Mouse (Mus musculus) kidney, adult 11 months (tissue): ENCODE measurements around the gene Rapgef2.
"Not testable (repeated sequence)": the region's sequence is repeated elsewhere in the genome, so short reads cannot be mapped to it uniquely, and the experiment has no call there.

ENCODE experiments used
- DNase-seq: peaks from one replicate; pipeline ENCODE4 v3.0.0; 2022

Gene Rapgef2

GRCm38 (mm10) chr3:79196708-79197437, 89.4 kb downstream of the Rapgef2 start:
- DNase-seq, result no peak

- no peak for DNase-seq
Observed at GRCm38 (mm10) chr3:79195280-79195679, 91.0 kb downstream of the Rapgef2 start.

- no peak for DNase-seq
Observed at GRCm38 (mm10) chr3:79194111-79194793, 92.1 kb downstream of the Rapgef2 start.

GRCm38 (mm10) chr3:79193001-79193400, 93.3 kb downstream of the Rapgef2 start:
- DNase-seq, result no peak

- no peak for DNase-seq
Observed at GRCm38 (mm10) chr3:79191981-79192380, 94.3 kb downstream of the Rapgef2 start.

- no peak for DNase-seq
Observed at GRCm38 (mm10) chr3:79191471-79191870, 94.8 kb downstream of the Rapgef2 start.

GRCm38 (mm10) chr3:79190377-79190776, 95.9 kb downstream of the Rapgef2 start:
- DNase-seq, result no peak

GRCm38 (mm10) chr3:79187912-79188311, 98.4 kb downstream of the Rapgef2 start:
- DNase-seq, result no peak

- no peak for DNase-seq
Observed at GRCm38 (mm10) chr3:79182290-79182689, 104.0 kb downstream of the Rapgef2 start.

GRCm38 (mm10) chr3:79181248-79181991, 104.9 kb downstream of the Rapgef2 start:
- peak; percentile 75 for DNase-seq

GRCm38 (mm10) chr3:79180086-79180485, 106.2 kb downstream of the Rapgef2 start:
- DNase-seq, result no peak

GRCm38 (mm10) chr3:79179499-79180053, 106.7 kb downstream of the Rapgef2 start:
- no peak for DNase-seq

- DNase-seq, result no peak
Observed at GRCm38 (mm10) chr3:79178708-79179107, 107.6 kb downstream of the Rapgef2 start.

- no peak for DNase-seq
Observed at GRCm38 (mm10) chr3:79178070-79178469, 108.2 kb downstream of the Rapgef2 start.

GRCm38 (mm10) chr3:79177136-79177870, 109.0 kb downstream of the Rapgef2 start:
- no peak for DNase-seq

- DNase-seq, result no peak
Observed at GRCm38 (mm10) chr3:79174168-79174567, 112.1 kb downstream of the Rapgef2 start.

- DNase-seq, result no peak
Observed at GRCm38 (mm10) chr3:79173291-79173690, 113.0 kb downstream of the Rapgef2 start.

- DNase-seq, result not testable (repeated sequence)
Observed at GRCm38 (mm10) chr3:79171146-79171545, 115.2 kb downstream of the Rapgef2 start.

- no peak for DNase-seq
Observed at GRCm38 (mm10) chr3:79168168-79168827, 118.0 kb downstream of the Rapgef2 start.

GRCm38 (mm10) chr3:79167586-79167985, 118.7 kb downstream of the Rapgef2 start:
- DNase-seq, result no peak

- peak; percentile 1 for DNase-seq
Observed at GRCm38 (mm10) chr3:79161834-79162401, 124.4 kb downstream of the Rapgef2 start.
